In genomic region chr10:45473663-45474333, GRCm38 (mm10) we compare ENCODE assay signal across 8 mouse cellular contexts. TPM values are rescaled to one million over a fixed set of nuclear protein-coding genes. Genes with fewer than 3 reads are reported as not detected.
DNase-seq lines count a peak whose midpoint lies in the region; ATAC-seq lines count a peak whose summit lies in the region.

No protein-coding gene starts in this region.

- peak overlapping the region; percentile 57 for H3K4me3 ChIP-seq in heart, embryonic 15.5 days
- H3K4me3 ChIP-seq in liver, embryonic 13.5 days (replicated peaks), result peak overlapping the region; percentile 59

- peak overlapping the region; percentile 50 for H3K9ac ChIP-seq in heart, embryonic 15.5 days
- H3K9ac ChIP-seq in liver, embryonic 13.5 days, result peak overlapping the region; percentile 67

- WGBS in heart, embryonic 15.5 days, result 2% methylated on average over 21 of the region's 21 CpGs
- under 1% methylated on average over 21 of the region's 21 CpGs for WGBS in liver, embryonic 13.5 days (ENCODE audit: insufficient replicate concordance)

- peak; percentile 70; the same call in 1 of the 2 replicates for ATAC-seq in frontal cortex, adult (ENCODE audit: low TSS enrichment)
- ATAC-seq in heart, embryonic 15.5 days (replicated peaks; ENCODE audit: insufficient number of reproducible peaks, insufficient read depth, low FRiP score, low read depth), result 0 out of 2 replicates have a peak, but pooled peaks have one; percentile 22
- ATAC-seq in liver, embryonic 13.5 days (ENCODE audit: low read depth), result 0 out of 2 replicates have a peak, but pooled peaks have one; percentile 32

- no peaks in the 10 kb centered on the region for H3K9me3 ChIP-seq in heart, embryonic 15.5 days (replicated peaks)
- H3K9me3 ChIP-seq in liver, embryonic 13.5 days (replicated peaks), result no peaks in the 10 kb centered on the region

- no peak for DNase-seq in frontal cortex, postnatal 14 days (ENCODE audit: low spot score in 2 of 2)
- peak; percentile 48 for DNase-seq in ES-CJ7 (ENCODE audit: low read depth, low spot score)
- DNase-seq in liver, embryonic 13.5 days, result peak; percentile 32
- DNase-seq in yolk sac, embryonic 10.5 days (ENCODE audit: low spot score), result peak; percentile 35
- no peak for DNase-seq in spleen, adult 18-20 months
- no peak for DNase-seq in adrenal gland, postnatal 36 days

- peak overlapping the region; percentile 77 for H3K4me2 ChIP-seq in heart, embryonic 15.5 days
- H3K4me2 ChIP-seq in liver, embryonic 13.5 days, result peak overlapping the region; percentile 73

- peaks cover 12% of the 10 kb centered on the region for H3K4me1 ChIP-seq in heart, embryonic 15.5 days (replicated peaks)
- peaks cover 34% of the 10 kb centered on the region for H3K4me1 ChIP-seq in liver, embryonic 13.5 days (replicated peaks)

- no peaks in the 10 kb centered on the region for H3K36me3 ChIP-seq in heart, embryonic 15.5 days
- H3K36me3 ChIP-seq in liver, embryonic 13.5 days, result no peaks in the 10 kb centered on the region

- peaks cover 2% of the 10 kb centered on the region; the same call in 1 of the 2 replicates for H3K27me3 ChIP-seq in heart, embryonic 15.5 days
- H3K27me3 ChIP-seq in liver, embryonic 13.5 days, result no peaks in the 10 kb centered on the region

- H3K27ac ChIP-seq in heart, embryonic 15.5 days, result no peak overlapping the region
- H3K27ac ChIP-seq in liver, embryonic 13.5 days, result 0 out of 2 replicates have a peak overlapping the region, but pooled peaks have one; percentile 18

RNA-seq across cellular contexts. Expression of gene Lin28b, which starts 12.4 kb away (rescaled TPM):
- polyA plus RNA-seq in heart, embryonic 15.5 days (2015; fragmentation: Nextera tagmentation; extraction: Ambion mirVana), result 2.2 and 3.5 TPM in 2 replicates
- polyA plus RNA-seq in liver, embryonic 13.5 days (2015; fragmentation: Nextera tagmentation; extraction: Ambion mirVana), result 11.2 and 14.1 TPM in 2 replicates
- under 1 TPM in 1 of 2 experiments, not detected in 1; 0.10 TPM for total RNA-seq in adrenal gland, postnatal 36 days (2021)

Comparison
In these comparisons a context has a peak if more than half of its experiments do, and no peak if none do; other contexts are left out.
1. DNase-seq: peak in ES-CJ7 (single experiment), liver, embryonic 13.5 days (single experiment) and yolk sac, embryonic 10.5 days (single experiment); none in frontal cortex, postnatal 14 days (0 of 2), spleen, adult 18-20 months (0 of 2) and adrenal gland, postnatal 36 days (0 of 2).
2. Peak in every context shown above with its lines, with median percentiles within 50 percentile points of each other: ATAC-seq.